Mouse (Mus musculus) midbrain, embryonic 13.5 days (tissue): ENCODE measurements at regions not wholly inside any gene's neighbourhood (a gene's known extent, or its start where the extent isn't known, plus 50 kb on each side); places are given as distances from the start of the nearest gene placed in this dataset.
A peak's percentile ranks its signal among the peaks of the same experiment; 100 is the strongest.

Experiments used
- ATAC-seq: fragments of 200-750 bp; cut with Nextera tagmentation; 2 replicates; pipeline ENCODE4 v1.8.0; 2017; ENCODE audit warnings: mild to moderate bottlenecking, moderate TSS enrichment, moderate library complexity
- H3K27ac ChIP-seq: fragments of 300-500 bp; sonication (generic); 2 replicates; pipeline ENCODE4 v1.5.1; 2015; ENCODE audit warnings: inconsistent platforms, mild to moderate bottlenecking, moderate library complexity
- H3K27me3 ChIP-seq: fragments of 300-500 bp; sonication (generic); 2 replicates; pipeline ENCODE4 v1.6.1; 2015; ENCODE audit warnings: mild to moderate bottlenecking, inconsistent platforms
- H3K36me3 ChIP-seq: fragments of 300-500 bp; sonication (generic); 2 replicates; pipeline ENCODE4 v1.6.1; 2015; ENCODE audit warnings: mild to moderate bottlenecking, inconsistent platforms
- H3K4me1 ChIP-seq: fragments of 300-500 bp; sonication (generic); replicated peaks from 2 replicates; pipeline ENCODE4 v1.6.1; 2015; ENCODE audit warnings: inconsistent platforms
- H3K4me2 ChIP-seq: fragments of 300-500 bp; sonication (generic); replicated peaks from 2 replicates; pipeline ENCODE4 v1.6.1; 2015; ENCODE audit warnings: moderate library complexity, mild to moderate bottlenecking, inconsistent platforms
- H3K4me3 ChIP-seq: fragments of 300-500 bp; sonication (generic); replicated peaks from 2 replicates; pipeline ENCODE4 v1.5.1; 2015; ENCODE audit warnings: mild to moderate bottlenecking, inconsistent platforms
- H3K9ac ChIP-seq: fragments of 300-500 bp; sonication (generic); replicated peaks from 2 replicates; pipeline ENCODE4 v1.6.1; 2015; ENCODE audit warnings: mild to moderate bottlenecking, inconsistent platforms
- H3K9me3 ChIP-seq: fragments of 300-500 bp; sonication (generic); 2 replicates; pipeline ENCODE4 v1.6.1; 2016; ENCODE audit warnings: mild to moderate bottlenecking, inconsistent platforms
- WGBS: fragments of 180-500 bp; shearing (Covaris S2); methylation state at CpG from one replicate; pipeline ENCODE4 v1.1.7; 2015; 5-methylcytosine and 5-hydroxymethylcytosine counted together

DNA sequence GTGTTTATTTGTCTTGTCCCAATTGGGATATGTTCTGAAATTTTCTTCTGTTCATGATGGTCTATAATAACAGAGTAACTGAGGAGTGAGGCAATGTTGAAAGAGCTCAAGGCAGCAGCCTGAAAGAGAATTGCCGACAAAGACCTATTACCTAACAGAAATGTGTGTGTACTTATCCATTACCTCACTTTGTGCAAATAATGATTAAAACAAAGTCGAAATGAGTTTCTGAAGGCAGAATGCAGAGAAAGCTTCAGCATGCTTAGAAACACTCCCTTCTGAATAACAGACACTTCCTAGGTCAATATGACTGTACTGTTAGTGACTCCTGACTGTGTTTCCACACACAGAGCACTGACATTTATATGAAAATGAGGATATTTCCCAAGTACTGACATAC lies 63.0 kb downstream of the Kbtbd8 start:
- Histone ChIP-seq H3K4me3 (no peak overlapping the region), H3K27me3 (peaks cover 66% of the 10 kb centered on the region), H3K4me2 (no peak overlapping the region), H3K9ac (no peak overlapping the region), H3K4me1 (no peaks in the 10 kb centered on the region; the same call in 1 of the 2 replicates), H3K27ac (no peak overlapping the region), H3K9me3 (no peaks in the 10 kb centered on the region), H3K36me3 (no peaks in the 10 kb centered on the region)
- no peak for ATAC-seq
- 73% methylated on average over 2 of the region's 2 CpGs for WGBS

DNA sequence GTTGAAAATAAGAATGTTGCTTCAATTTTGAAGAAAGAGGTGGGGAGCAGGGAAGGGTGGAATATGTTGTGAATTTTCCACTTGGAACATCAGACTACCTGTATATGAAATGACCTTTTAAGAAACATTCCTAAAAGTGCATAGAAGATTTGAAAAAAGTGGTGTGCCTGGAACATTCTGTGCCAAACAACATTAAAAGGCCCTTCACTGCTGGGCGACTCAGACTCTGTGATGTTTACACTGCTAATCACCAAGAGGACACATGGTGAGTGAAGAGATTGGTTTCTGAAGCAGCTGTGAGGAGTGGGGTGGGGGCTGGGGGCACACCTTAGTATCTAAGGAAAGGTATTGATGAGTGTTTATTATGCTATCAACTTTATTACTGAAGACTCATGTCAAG lies 65.2 kb downstream of the Kbtbd8 start:
- Histone ChIP-seq H3K9ac (no peak overlapping the region), H3K36me3 (no peaks in the 10 kb centered on the region), H3K27me3 (peaks cover 74% of the 10 kb centered on the region), H3K4me3 (no peak overlapping the region), H3K4me2 (no peak overlapping the region), H3K27ac (no peak overlapping the region), H3K9me3 (no peaks in the 10 kb centered on the region), H3K4me1 (no peaks in the 10 kb centered on the region)
- ATAC-seq, result no peak
- WGBS, result 39% methylated on average over 1 of the region's 1 CpGs

DNA sequence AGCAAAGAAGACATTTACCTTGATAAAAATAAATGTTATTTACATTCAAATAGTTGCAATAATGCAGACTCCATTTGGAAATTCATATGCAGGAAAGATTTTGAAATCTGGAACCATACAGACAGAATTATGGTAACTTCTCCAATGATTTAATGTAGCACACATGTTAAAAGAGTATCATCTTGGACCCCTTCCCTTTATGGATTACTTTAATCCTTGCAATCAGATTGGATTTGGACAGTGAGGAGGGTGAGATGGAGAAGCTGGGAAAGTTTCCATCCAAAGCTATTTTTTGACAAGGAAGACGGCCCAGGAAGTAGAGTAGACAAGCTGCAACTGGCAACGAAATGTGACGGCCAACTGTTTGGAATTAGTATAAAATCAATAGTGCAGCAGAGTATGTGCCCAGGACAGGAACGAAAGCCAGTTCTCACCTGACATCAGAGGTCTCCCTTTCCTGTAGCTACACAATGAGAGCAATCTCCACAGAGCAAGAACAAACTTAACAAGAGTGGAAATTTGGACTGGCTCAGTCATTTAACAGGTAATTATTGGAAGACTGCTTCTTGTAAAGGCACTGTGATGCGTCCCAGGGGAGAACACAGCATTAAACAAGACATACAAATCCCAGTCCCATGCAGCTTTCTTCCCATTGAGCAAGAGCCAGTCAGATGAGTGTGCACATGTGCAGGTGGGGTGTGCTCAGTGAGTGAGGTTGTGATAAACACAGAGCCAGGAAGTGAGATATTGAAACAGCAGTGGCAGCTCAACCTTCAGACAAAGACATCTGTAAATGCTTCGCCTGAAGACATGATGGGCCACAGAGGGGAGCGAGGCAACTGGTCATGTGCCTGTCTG lies 68.3 kb downstream of the Kbtbd8 start:
- 87% methylated on average over 7 of the region's 7 CpGs for WGBS
- no peak overlapping the region for H3K4me3 ChIP-seq
- no peaks in the 10 kb centered on the region for H3K4me1 ChIP-seq
- H3K4me2 ChIP-seq, result no peak overlapping the region
- H3K27ac ChIP-seq, result no peak overlapping the region
- H3K9ac ChIP-seq, result no peak overlapping the region
- ATAC-seq, result no peak
- no peaks in the 10 kb centered on the region for H3K9me3 ChIP-seq
- no peaks in the 10 kb centered on the region for H3K36me3 ChIP-seq
- peaks cover 72% of the 10 kb centered on the region for H3K27me3 ChIP-seq

DNA sequence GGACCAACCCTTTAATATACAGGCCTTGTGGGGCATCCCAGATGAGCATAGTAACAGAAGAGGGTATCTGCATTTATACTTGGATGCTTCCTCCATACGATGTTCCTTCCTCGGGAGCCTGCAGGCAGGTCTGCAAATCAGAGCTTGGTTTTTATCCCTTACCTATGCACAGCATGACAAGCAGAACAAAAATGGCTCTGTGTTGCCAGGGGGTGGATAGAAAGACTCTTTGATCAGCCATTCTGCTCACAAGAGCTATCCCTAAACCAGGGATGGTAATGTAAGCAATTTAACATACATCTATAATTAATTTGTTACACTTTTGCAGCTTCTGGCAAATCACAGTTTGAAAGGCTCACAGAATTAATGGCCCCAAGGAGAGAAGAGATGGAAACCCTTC lies 79.6 kb downstream of the Kbtbd8 start:
- Histone ChIP-seq H3K27me3 (peaks cover 45% of the 10 kb centered on the region), H3K36me3 (no peaks in the 10 kb centered on the region), H3K4me2 (no peak overlapping the region), H3K4me3 (no peak overlapping the region), H3K9ac (no peak overlapping the region), H3K27ac (no peak overlapping the region), H3K9me3 (no peaks in the 10 kb centered on the region), H3K4me1 (peaks cover 6% of the 10 kb centered on the region; the same call in 1 of the 2 replicates)
- WGBS, result 51% methylated on average over 2 of the region's 2 CpGs
- ATAC-seq, result peak; percentile 55; the same call in 1 of the 2 replicates

DNA sequence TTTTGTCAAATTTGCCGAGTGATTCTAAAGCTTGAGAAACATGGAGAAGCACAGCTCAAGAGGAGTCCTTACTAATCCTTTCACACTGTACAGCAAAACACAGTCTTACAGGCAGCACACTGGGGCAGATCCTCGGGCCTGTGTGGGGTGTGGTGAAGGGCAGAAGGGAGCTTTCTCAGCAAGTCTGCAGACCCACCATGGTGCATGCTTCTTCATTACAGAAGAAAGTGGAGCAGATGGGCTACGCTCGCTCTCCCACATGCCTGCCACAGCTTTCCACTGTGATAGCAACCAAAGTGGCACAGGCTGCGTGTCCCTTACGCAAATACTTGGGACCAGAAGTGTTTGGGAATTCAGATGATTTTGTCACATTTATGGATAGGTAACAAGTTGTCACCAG lies 81.6 kb downstream of the Kbtbd8 start:
- no peak for ATAC-seq
- Histone ChIP-seq H3K4me1 (peaks cover 25% of the 10 kb centered on the region), H3K9me3 (no peaks in the 10 kb centered on the region), H3K4me2 (no peak overlapping the region), H3K27me3 (peaks cover 37% of the 10 kb centered on the region), H3K9ac (no peak overlapping the region), H3K36me3 (no peaks in the 10 kb centered on the region), H3K27ac (no peak overlapping the region), H3K4me3 (no peak overlapping the region)
- WGBS, result 79% methylated on average over 6 of the region's 6 CpGs

DNA sequence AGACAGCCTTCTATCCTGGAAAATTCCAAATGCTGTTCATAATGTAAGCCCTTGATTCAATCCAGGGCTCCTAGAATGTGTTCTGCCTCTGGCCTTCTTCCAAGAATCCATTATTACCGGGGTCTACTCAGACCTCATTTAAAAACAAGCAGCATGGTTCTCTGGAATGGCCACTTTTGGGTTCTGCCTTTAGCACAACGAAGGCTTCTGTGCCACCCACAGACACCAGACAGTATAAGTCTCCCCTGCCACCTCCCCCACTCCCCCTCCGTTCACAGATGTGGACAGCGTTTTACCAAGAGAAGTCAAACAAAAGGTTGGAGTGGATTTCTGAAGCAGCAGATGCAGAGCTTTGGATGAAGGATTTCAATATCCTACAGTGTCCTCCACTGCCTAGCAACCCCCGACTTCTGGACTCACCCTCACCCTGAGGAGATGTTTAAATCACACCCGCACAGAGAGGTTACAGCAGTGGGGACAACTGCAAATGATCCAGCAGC lies 85.3 kb downstream of the Kbtbd8 start:
- ATAC-seq, result peak; percentile 85
- H3K9me3 ChIP-seq, result no peaks in the 10 kb centered on the region
- H3K27ac ChIP-seq, result peak overlapping the region; percentile 83
- WGBS, result 8% methylated on average over 6 of the region's 6 CpGs
- H3K27me3 ChIP-seq, result peaks cover 38% of the 10 kb centered on the region
- H3K9ac ChIP-seq, result no peak overlapping the region
- H3K4me2 ChIP-seq, result peak overlapping the region; percentile 41
- H3K4me1 ChIP-seq, result peaks cover 33% of the 10 kb centered on the region
- H3K36me3 ChIP-seq, result no peaks in the 10 kb centered on the region
- no peak overlapping the region for H3K4me3 ChIP-seq

DNA sequence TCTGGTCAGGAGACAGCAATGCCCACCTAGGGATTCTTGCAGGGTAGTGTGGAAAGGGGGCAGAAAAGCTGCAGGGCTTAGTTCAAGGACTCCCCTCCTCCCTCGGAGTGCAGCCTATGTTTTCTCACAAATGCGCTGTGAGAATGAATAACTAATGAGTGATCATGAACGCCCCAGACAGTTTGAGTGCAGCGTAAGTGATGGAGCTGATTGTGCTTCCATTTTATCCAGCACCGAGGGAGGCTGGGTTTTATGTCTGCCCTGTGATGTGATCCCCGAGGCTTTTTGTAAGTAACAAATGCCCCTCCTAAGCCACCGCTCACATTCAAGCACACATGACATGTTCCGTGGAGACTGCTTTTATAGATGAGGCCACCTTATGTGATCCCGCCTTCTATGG lies 85.9 kb downstream of the Kbtbd8 start:
- peak overlapping the region; percentile 41 for H3K4me2 ChIP-seq
- H3K4me1 ChIP-seq, result peaks cover 33% of the 10 kb centered on the region
- no peaks in the 10 kb centered on the region for H3K36me3 ChIP-seq
- peak overlapping the region; percentile 83 for H3K27ac ChIP-seq
- no peak overlapping the region for H3K9ac ChIP-seq
- peaks cover 37% of the 10 kb centered on the region for H3K27me3 ChIP-seq
- H3K4me3 ChIP-seq, result 0 out of 2 replicates have a peak overlapping the region, but pooled peaks have one; percentile 12
- WGBS, result 8% methylated on average over 9 of the region's 9 CpGs
- ATAC-seq, result peak; percentile 86
- H3K9me3 ChIP-seq, result no peaks in the 10 kb centered on the region

DNA sequence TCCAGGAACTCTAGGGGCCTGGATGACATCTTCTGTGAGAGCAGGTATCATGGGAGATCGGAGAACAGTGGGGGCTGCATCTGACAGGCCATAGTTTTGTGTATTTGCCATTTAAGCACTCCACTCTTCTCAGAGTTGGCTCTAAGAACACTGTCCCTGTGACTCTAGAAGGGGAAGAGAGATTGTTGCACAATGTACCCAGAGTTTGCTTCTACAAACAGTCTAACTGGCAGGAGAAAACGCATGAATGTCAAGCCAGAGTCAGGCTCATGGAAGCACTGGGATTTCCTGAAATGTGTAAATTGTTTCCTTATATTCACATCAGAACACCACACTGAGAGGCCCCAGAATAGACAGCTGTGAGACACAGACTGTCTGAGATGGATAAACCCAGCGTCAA lies 87.2 kb downstream of the Kbtbd8 start:
- Histone ChIP-seq H3K4me3 (no peak overlapping the region), H3K4me1 (peaks cover 33% of the 10 kb centered on the region), H3K36me3 (no peaks in the 10 kb centered on the region), H3K27ac (no peak overlapping the region), H3K27me3 (peaks cover 27% of the 10 kb centered on the region), H3K9me3 (no peaks in the 10 kb centered on the region), H3K9ac (no peak overlapping the region), H3K4me2 (no peak overlapping the region)
- ATAC-seq, result no peak
- 70% methylated on average over 3 of the region's 3 CpGs for WGBS

DNA sequence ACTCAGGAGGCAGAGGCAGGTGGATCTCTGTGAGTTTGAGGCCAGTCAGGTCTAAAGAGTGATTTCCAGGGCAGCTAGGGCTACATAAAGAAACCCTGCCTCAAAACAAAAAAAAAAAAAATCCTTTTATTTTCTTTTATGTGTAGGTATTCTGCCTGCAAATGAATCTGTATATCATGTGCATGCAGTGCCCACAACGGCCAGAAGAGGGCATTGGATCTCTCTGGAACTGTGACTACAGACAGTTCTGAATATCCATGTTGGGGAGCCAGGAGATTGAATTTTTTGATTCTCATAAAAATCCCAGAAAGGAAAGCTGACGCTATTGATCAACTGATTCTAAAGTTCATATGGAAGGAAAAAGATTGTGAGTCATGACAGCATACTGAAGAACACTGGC lies 90.0 kb downstream of the Kbtbd8 start:
- Histone ChIP-seq H3K27me3 (peaks cover 18% of the 10 kb centered on the region), H3K27ac (no peak overlapping the region), H3K9me3 (no peaks in the 10 kb centered on the region), H3K4me1 (peaks cover 29% of the 10 kb centered on the region), H3K4me3 (no peak overlapping the region), H3K4me2 (no peak overlapping the region), H3K9ac (no peak overlapping the region), H3K36me3 (no peaks in the 10 kb centered on the region)
- 39% methylated on average over 2 of the region's 2 CpGs for WGBS
- ATAC-seq, result no peak

DNA sequence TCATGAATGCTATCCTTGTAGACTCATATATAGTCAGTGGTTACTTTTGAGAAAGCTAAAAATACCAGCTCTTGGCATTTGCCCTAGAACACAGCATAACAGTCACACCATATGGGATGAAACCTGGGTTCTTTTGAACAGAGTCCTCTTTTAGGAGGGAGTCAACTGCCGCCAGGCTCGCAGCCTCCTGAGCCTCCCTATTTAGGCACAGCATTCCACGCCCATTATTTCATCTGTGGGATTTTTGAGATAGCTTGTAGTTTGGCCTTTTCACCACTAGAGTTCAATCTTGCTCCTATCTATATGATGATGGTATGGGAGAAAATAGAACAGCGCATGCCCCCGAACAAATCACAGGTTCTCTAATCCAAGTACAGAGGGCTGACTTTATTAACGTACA lies 100.4 kb downstream of the Kbtbd8 start:
- H3K4me2 ChIP-seq, result no peak overlapping the region
- no peaks in the 10 kb centered on the region for H3K9me3 ChIP-seq
- ATAC-seq, result no peak
- H3K4me3 ChIP-seq, result no peak overlapping the region
- H3K27me3 ChIP-seq, result peaks cover 6% of the 10 kb centered on the region; the same call in 1 of the 2 replicates
- no peaks in the 10 kb centered on the region for H3K4me1 ChIP-seq
- no peak overlapping the region for H3K27ac ChIP-seq
- no peaks in the 10 kb centered on the region for H3K36me3 ChIP-seq
- 46% methylated on average over 6 of the region's 6 CpGs for WGBS
- H3K9ac ChIP-seq, result no peak overlapping the region

DNA sequence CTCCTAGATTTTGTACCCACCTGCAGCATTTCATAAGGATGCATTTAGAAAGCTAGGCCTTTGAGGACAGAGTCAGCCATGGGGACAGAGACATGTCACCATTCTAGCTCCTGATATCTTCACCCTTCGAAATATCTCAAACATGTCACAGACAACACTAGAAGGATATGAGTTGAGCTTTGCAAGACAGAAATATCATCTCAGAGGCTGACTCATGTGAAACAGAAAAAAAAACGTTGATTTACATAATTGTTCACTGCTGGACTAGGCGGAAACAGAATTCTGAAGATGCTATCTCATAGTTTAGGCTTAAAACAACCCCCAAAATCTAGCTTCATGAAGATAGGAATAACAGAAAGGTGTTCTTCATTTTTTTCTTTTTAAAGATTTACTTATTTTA lies 101.8 kb downstream of the Kbtbd8 start:
- no peak for ATAC-seq
- Histone ChIP-seq H3K4me2 (no peak overlapping the region), H3K9me3 (no peaks in the 10 kb centered on the region), H3K4me1 (no peaks in the 10 kb centered on the region), H3K36me3 (no peaks in the 10 kb centered on the region), H3K9ac (no peak overlapping the region), H3K4me3 (no peak overlapping the region), H3K27me3 (peaks cover 6% of the 10 kb centered on the region; the same call in 1 of the 2 replicates), H3K27ac (no peak overlapping the region)
- 68% methylated on average over 3 of the region's 3 CpGs for WGBS

DNA sequence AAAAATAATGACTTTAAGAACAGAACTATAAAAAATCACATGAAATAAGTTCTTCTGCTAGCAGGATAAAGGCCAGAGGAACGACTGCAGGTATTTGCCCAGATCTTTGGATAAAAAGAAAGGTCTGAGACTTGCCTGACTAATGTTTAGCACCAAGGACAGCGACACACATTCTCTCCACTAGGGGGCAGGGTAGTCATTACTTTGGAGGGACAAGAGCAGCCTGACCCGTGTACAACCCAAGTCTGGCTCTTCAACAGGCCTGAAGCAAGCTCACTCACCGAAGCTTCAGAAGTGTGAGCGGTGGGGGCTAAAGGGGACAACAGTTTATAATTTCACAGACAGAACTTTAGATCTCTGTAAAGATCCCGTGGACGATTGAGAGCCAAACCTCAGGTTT lies 98.4 kb upstream of the Gm10234 start:
- WGBS, result 24% methylated on average over 7 of the region's 7 CpGs
- Histone ChIP-seq H3K4me1 (no peaks in the 10 kb centered on the region), H3K36me3 (no peaks in the 10 kb centered on the region), H3K4me3 (no peak overlapping the region), H3K27me3 (0 out of 2 replicates have a peak, but pooled peaks cover 6% of the 10 kb centered on the region), H3K9ac (no peak overlapping the region), H3K27ac (no peak overlapping the region), H3K4me2 (no peak overlapping the region), H3K9me3 (no peaks in the 10 kb centered on the region)
- peak; percentile 82 for ATAC-seq
